Mouse (Mus musculus) heart, adult 2 months (tissue): ENCODE data around the gene Kcnk10. TPM values are rescaled to one million over a fixed set of nuclear protein-coding genes. Genes with fewer than 3 reads are reported as not detected.

Experiments
- DNase-seq, 2 experiments: peaks; one replicate each; pipeline ENCODE4 v3.0.0; 2021
- H3K27ac ChIP-seq: fragments of 200-600 bp; 2 replicates; pipeline ENCODE4 v1.8.1; 2022
- H3K27me3 ChIP-seq: fragments of 200-500 bp; 2 replicates; pipeline ENCODE4 v1.6.1; 2012; ENCODE audit warnings: mild to moderate bottlenecking, low read length, inconsistent platforms, mixed read lengths; ENCODE audit not compliant: control insufficient read depth, insufficient read depth
- H3K36me3 ChIP-seq: fragments of 200-500 bp; 2 replicates; pipeline ENCODE4 v1.6.1; 2012; ENCODE audit warnings: low read length, inconsistent platforms; ENCODE audit not compliant: control insufficient read depth, insufficient read depth
- H3K4me1 ChIP-seq: fragments of 200-500 bp; 2 replicates; pipeline ENCODE4 v1.6.1; 2011; ENCODE audit warnings: low read length; ENCODE audit not compliant: control insufficient read depth, insufficient read depth
- H3K4me3 ChIP-seq: fragments of 200-600 bp; 2 replicates; pipeline ENCODE4 v1.8.1; 2022
- H3K79me2 ChIP-seq: fragments of 200-500 bp; replicated peaks from 2 replicates; pipeline ENCODE4 v1.6.1; 2012; ENCODE audit warnings: mild to moderate bottlenecking, inconsistent platforms, low read length, moderate library complexity, mixed read lengths; ENCODE audit not compliant: control insufficient read depth, insufficient read depth
- H3K9ac ChIP-seq: fragments of 200-500 bp; 2 replicates; pipeline ENCODE4 v1.6.1; 2012; ENCODE audit warnings: low read depth, mild to moderate bottlenecking, control low read depth, inconsistent platforms, low read length, mixed read lengths
- CTCF ChIP-seq: fragments of 200-600 bp; IDR thresholded peaks from 2 replicates; pipeline ENCODE4 v1.8.1; 2022; ENCODE audit warnings: antibody characterized with exemption, mild to moderate bottlenecking, moderate library complexity
- EP300 ChIP-seq: fragments of 200-500 bp; IDR thresholded peaks from 2 replicates; pipeline ENCODE4 v1.6.1; 2011; ENCODE audit warnings: low read depth, low read length, control low read depth; ENCODE audit not compliant: insufficient read depth
- POLR2A ChIP-seq: fragments of 200-500 bp; IDR thresholded peaks from 2 replicates; pipeline ENCODE4 v1.6.1; 2011; ENCODE audit warnings: mild to moderate bottlenecking, low read depth, low read length, control low read depth; ENCODE audit not compliant: insufficient read depth
- WGBS: fragments of 180-500 bp; shearing (Covaris S2); methylation state at CpG from one replicate; pipeline ENCODE4 v1.1.7; 2018; 5-methylcytosine and 5-hydroxymethylcytosine counted together
- intact Hi-C: fragments of 180-260 bp; cut with DNase I; formaldehyde crosslinking; loops from one replicate; pipeline ENCODE4 v1.15.1; 2025
- polyA plus RNA-seq: library from polyadenylated mRNA; depleted of rRNA; stranded (reverse); fragments of >200 nt; gene quantifications from 2 replicates; pipeline ENCODE4 v1.2.3, GENCODE M21; 2012
- total RNA-seq, 2 experiments: library from RNA; stranded (reverse); gene quantifications; 2 replicates each; pipeline ENCODE4 v1.2.3; 2021

Kcnk10 gene
- total and polyA plus RNA-seq, 3 experiments: 0.16 TPM; not detected in 2

DNA sequence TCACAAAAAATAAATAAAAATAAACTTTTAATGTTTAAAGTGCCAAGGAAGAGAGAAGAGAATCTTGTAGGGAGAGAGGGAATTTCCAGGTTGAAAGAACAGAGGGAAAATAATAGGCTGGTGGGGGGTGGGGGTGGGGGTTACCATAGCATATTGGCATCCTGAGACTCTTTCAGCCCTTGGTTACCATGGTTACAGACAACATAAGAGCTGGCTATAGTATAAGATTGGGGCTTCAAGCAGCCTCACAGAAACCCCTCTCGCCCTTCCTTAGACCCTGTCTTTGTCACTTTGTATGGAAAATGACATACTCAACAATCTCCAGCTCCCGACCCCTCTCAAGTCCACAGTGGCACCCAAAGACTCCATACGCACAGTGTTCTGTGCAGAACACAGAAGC lies 13.7 kb downstream of the Kcnk10 start:
- TF ChIP-seq EP300: no peak
- TF ChIP-seq POLR2A: no peak
- TF ChIP-seq CTCF: no peak
- DNase-seq: no peak
- intact Hi-C loops: no loop called here
- no peaks in the 10 kb centered on the region for H3K4me1 ChIP-seq
- H3K9ac ChIP-seq: no peak overlapping the region
- 71% methylated on average over 3 of the region's 3 CpGs for WGBS
- no peak overlapping the region for H3K27ac ChIP-seq
- no peak overlapping the region for H3K4me3 ChIP-seq
- no peaks in the 10 kb centered on the region for H3K79me2 ChIP-seq
- H3K36me3 ChIP-seq: no peaks in the 10 kb centered on the region
- peaks cover 2% of the 10 kb centered on the region; the same call in 1 of the 2 replicates for H3K27me3 ChIP-seq

DNA sequence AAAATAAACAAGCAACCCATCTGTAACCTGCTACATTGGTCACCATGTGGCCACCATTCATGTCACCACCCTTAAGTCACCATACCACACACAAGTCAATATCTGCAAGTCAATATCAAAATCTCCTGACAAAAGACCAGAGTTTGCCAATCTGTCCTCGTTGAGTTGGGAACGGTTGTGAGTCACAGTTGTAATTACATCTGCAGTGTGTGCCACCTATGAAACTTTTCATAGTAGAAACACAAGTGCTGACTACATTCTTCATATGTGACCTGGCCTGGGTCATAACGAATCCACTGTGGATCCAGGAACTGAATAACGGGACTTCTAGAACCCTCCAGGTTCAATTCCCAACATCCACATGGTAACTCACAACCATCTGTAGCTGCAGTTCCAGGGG lies 14.8 kb downstream of the Kcnk10 start:
- H3K36me3 ChIP-seq: no peaks in the 10 kb centered on the region
- intact Hi-C loops: no loop called here
- H3K4me3 ChIP-seq: no peak overlapping the region
- no peak for TF ChIP-seq POLR2A
- TF ChIP-seq EP300: no peak
- no peak for TF ChIP-seq CTCF
- no peaks in the 10 kb centered on the region for H3K27me3 ChIP-seq
- H3K27ac ChIP-seq: no peak overlapping the region
- H3K4me1 ChIP-seq: no peaks in the 10 kb centered on the region
- H3K79me2 ChIP-seq: no peaks in the 10 kb centered on the region
- 90% methylated on average over 4 of the region's 4 CpGs for WGBS
- no peak overlapping the region for H3K9ac ChIP-seq
- no peak for DNase-seq

DNA sequence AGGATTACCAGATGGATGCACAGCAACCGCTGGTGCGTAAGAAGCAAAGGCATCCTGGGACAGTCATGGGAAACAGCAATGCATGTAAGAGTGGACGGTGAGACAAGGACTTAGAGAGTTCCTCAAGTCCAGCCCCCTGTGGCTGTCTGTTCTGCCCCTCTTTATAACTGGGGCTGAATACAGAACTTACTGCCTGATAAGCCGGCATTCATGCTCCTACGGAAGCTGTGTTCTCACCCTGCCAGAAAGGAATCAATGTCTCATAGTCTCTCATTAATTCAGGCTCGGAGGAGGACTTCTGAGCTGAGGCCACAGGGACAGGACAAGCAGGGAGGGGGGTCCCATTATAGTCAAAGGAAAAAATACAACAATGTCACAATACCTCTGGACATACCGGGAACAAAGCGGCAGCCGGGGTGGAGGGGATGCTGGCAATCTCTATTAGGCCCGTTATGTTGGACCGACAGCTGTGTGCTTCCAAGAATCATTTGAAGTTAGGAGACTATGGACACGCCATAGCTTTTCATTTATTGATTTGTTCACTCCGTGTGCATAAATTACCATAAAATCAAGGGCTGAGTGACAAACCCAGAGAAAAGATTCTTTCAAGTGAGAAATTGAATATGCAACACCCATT lies 15.7 kb downstream of the Kcnk10 start:
- 87% methylated on average over 13 of the region's 13 CpGs for WGBS
- DNase-seq: no peak
- intact Hi-C loops: no loop called here
- Histone ChIP-seq H3K27ac (no peak overlapping the region), H3K4me1 (no peaks in the 10 kb centered on the region), H3K9ac (no peak overlapping the region), H3K4me3 (no peak overlapping the region), H3K79me2 (no peaks in the 10 kb centered on the region), H3K27me3 (no peaks in the 10 kb centered on the region), H3K36me3 (no peaks in the 10 kb centered on the region)
- TF ChIP-seq EP300: no peak
- TF ChIP-seq CTCF: no peak
- TF ChIP-seq POLR2A: no peak

DNA sequence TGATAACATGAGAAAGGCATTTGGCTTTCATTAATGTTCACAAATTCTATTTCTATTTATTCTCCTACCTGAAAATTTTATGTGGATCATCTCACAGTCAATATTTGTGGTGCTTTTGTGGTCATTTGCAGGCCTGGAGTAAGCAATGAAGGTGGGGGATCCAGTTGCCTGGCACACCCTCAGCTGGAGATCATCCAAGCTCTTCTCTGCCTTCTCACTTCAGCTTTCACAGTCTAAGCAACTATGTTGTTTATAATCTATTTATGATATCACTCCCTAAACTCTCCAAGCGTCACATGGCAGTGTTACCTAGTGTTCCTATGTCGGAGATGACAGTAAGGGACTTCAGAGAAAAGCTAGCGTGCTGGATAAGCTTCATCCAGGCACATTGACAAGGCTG lies 18.1 kb downstream of the Kcnk10 start:
- 59% methylated on average over 3 of the region's 3 CpGs for WGBS

DNA sequence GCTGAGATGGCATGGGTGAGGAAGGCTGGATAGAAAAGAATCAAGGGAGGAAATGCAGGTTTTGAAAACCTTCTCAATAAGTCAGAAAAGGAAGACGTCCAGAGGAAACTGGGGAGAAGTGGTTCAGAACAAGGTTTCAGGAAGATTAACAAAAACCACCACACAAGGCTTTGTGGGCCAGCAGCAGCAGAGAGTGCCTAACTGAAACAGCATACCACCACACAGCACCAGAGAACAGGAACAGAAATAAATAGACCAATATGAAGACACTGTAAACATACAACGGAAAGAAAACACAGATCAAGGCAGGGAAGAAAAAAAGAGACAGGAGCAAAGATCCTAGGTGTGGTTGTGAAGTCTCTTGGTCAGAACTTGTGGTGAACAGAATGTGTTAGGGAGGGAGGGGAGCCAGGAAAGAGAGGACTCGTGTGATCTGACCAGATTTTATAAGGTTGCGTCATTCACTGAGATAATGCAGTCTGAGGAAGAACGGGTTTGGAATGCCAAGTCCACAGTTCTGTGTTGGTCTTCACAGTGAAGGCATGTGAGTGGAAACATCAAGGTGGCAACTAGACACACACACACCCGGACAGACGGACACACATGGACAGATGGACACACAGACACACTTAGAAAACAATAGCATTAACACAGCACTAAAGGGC lies 21.0 kb downstream of the Kcnk10 start:
- no peaks in the 10 kb centered on the region for H3K4me1 ChIP-seq
- H3K79me2 ChIP-seq: no peaks in the 10 kb centered on the region
- 58% methylated on average over 7 of the region's 7 CpGs for WGBS
- no peak overlapping the region for H3K4me3 ChIP-seq
- no peak overlapping the region for H3K27ac ChIP-seq
- no peak overlapping the region for H3K9ac ChIP-seq
- no peaks in the 10 kb centered on the region for H3K36me3 ChIP-seq
- intact Hi-C loops: no loop called here
- no peak for TF ChIP-seq CTCF
- TF ChIP-seq POLR2A: no peak
- no peak for TF ChIP-seq EP300
- no peak for DNase-seq
- no peaks in the 10 kb centered on the region for H3K27me3 ChIP-seq

More for the DNA sequence above, 18.1 kb downstream of the Kcnk10 start:
- Histone ChIP-seq H3K79me2 (no peaks in the 10 kb centered on the region), H3K27me3 (no peaks in the 10 kb centered on the region), H3K9ac (no peak overlapping the region), H3K4me3 (no peak overlapping the region), H3K27ac (no peak overlapping the region), H3K36me3 (no peaks in the 10 kb centered on the region), H3K4me1 (no peaks in the 10 kb centered on the region)
- DNase-seq: no peak
- intact Hi-C loops: no loop called here
- TF ChIP-seq POLR2A (no peak), EP300 (no peak), CTCF (no peak)

DNA sequence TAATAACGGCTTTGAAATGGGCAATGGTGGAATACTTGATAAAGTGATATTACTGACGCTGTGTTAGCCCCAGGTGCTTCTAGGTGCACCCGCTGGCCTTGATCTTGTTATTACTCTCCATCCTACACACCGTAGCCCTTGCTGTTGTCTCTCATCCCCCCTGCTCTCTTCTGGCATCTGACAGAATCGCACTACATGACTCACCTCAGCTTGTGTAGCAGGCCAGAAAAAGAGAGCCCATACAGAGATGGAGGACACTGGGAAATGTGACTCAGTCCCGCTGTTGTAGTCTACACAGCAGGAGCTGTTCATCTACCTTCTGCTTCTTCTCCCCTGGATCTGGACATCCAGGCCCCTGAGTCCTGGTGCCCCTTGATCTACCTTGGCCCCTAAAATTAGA lies 28.1 kb downstream of the Kcnk10 start:
- Histone ChIP-seq H3K36me3 (no peaks in the 10 kb centered on the region), H3K4me1 (no peaks in the 10 kb centered on the region), H3K27me3 (no peaks in the 10 kb centered on the region), H3K4me3 (no peak overlapping the region), H3K9ac (no peak overlapping the region), H3K27ac (no peak overlapping the region), H3K79me2 (no peaks in the 10 kb centered on the region)
- intact Hi-C loops: no loop called here
- TF ChIP-seq EP300 (no peak), POLR2A (no peak), CTCF (no peak)
- no peak for DNase-seq
- 88% methylated on average over 6 of the region's 6 CpGs for WGBS
